Mouse (Mus musculus) G1E (cell line): Measurements from ENCODE around the gene Fbxw11.

Experiments
- CTCF ChIP-seq: IDR thresholded peaks from 2 replicates; pipeline ENCODE4 v1.5.1; 2012; ENCODE audit warnings: low read depth, low read length, inconsistent platforms, mixed read lengths
- GATA1 ChIP-seq: IDR thresholded peaks from 2 replicates; pipeline ENCODE4 v1.6.1; 2012; ENCODE audit warnings: borderline replicate concordance, low read length, inconsistent platforms, mixed read lengths

- no peak for TF ChIP-seq GATA1
- TF ChIP-seq CTCF, result no peak
Observed at GRCm38 (mm10) chr11:32650893-32651590, 8.5 kb downstream of the Fbxw11 start.
